Mouse (Mus musculus): ENCODE measurements around the gene Slc2a5. TPM values are rescaled to one million over a fixed set of nuclear protein-coding genes. Genes with fewer than 3 reads are reported as not detected.

The Slc2a5 gene
- polyA plus RNA-seq, 1 experiment from 2014 or later: 0.21 TPM

DNA sequence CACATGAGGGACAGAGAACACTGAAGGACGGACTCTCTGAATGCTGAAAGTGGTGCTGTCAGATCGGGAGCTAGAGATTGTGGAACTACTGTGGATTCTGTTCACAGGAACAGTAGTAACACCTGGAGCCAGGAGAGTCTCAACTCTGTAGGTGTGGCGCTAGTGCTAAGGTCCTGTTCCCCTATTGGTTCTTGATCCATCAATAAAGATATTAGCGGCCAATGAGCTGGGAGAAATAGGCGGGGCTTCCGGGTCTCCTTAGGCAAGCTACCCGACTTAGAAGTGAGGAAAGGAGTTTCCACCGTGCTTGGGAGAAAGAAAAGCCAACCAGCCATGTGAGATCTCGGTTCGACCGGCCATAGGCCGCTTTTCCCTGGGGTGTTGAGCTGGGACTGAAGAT, 25.2 kb downstream of the Slc2a5 start:
- Histone ChIP-seq H3K36me3 (ENCODE audit: control insufficient read depth, insufficient read depth) (no peaks in the 10 kb centered on the region), H3K9ac (ENCODE audit: low read depth, low read length) (no peak overlapping the region), H3K27ac (ENCODE audit: low read length) (no peak overlapping the region), H3K9me3 (replicated peaks; ENCODE audit: control insufficient read depth, low read length) (no peaks in the 10 kb centered on the region), H3K4me3 (ENCODE audit: low read depth, low read length) (no peak overlapping the region), H3K27me3 (ENCODE audit: control insufficient read depth, insufficient read depth, low read depth, low read length) (no peaks in the 10 kb centered on the region), H3K4me2 (ENCODE audit: low read depth, low read length) (no peak overlapping the region), H3K4me1 (ENCODE audit: control insufficient read depth, low read depth, low read length) (no peaks in the 10 kb centered on the region)
- WGBS (ENCODE audit: insufficient replicate concordance): 35% methylated on average over 12 of the region's 12 CpGs
- ATAC-seq (ENCODE audit: low read depth): no peak

DNA sequence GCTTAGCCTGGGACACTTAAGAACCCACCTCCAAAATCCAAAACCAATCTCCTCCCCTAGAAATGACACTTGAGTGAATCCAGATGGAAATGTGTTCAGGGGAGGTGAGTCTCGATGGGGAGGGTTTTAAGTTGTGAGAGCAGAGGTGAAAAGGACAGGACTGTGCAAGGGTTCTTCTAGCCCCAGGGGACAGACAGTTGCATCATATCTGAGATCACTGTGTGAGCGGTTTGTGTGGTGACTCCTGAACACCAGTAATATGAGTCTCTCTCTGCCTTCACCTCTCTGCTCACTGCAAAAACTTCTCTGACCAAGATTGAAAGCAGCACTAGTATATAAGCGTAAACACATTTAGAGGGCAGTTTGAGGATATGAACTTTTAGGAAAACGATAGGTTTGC, 27.2 kb downstream of the Slc2a5 start:
- Histone ChIP-seq H3K4me1 (ENCODE audit: control insufficient read depth, low read depth, low read length) (no peaks in the 10 kb centered on the region), H3K4me2 (ENCODE audit: low read depth, low read length) (no peak overlapping the region), H3K4me3 (ENCODE audit: low read depth, low read length) (no peak overlapping the region), H3K9me3 (replicated peaks; ENCODE audit: control insufficient read depth, low read length) (no peaks in the 10 kb centered on the region), H3K27ac (ENCODE audit: low read length) (no peak overlapping the region), H3K9ac (ENCODE audit: low read depth, low read length) (no peak overlapping the region), H3K36me3 (ENCODE audit: control insufficient read depth, insufficient read depth) (no peaks in the 10 kb centered on the region), H3K27me3 (ENCODE audit: control insufficient read depth, insufficient read depth, low read depth, low read length) (no peaks in the 10 kb centered on the region)
- ATAC-seq (ENCODE audit: low read depth): no peak
- 52% methylated on average over 4 of the region's 4 CpGs for WGBS (ENCODE audit: insufficient replicate concordance)

DNA sequence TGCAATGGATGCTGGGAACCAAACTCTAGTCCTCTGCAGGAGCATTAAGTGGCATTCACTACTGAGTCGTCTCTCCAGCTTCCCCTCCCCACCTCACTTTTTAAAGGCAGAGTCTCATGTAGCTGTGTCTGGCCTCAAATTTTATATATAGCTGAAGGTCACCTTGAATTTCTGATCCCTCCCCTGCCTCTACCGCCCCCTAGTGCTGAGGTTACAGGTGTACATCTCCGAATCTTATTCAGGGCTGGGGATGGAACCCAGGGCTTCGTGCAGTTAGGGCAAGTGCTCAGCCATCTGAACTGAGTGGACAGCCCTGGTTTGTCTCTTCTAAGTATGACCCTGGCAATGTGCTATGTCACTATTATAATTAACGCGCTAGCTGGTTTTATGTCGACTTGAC, 32.0 kb downstream of the Slc2a5 start:
- WGBS (ENCODE audit: insufficient replicate concordance): 57% methylated on average over 7 of the region's 7 CpGs
- H3K4me1 ChIP-seq (ENCODE audit: control insufficient read depth, low read depth, low read length): peaks cover 2% of the 10 kb centered on the region; the same call in 1 of the 2 replicates
- ATAC-seq (ENCODE audit: low read depth): no peak
- H3K27ac ChIP-seq (ENCODE audit: low read length): no peak overlapping the region
- H3K9me3 ChIP-seq (replicated peaks; ENCODE audit: control insufficient read depth, low read length): no peaks in the 10 kb centered on the region
- no peak overlapping the region for H3K4me2 ChIP-seq (ENCODE audit: low read depth, low read length)
- H3K4me3 ChIP-seq (ENCODE audit: low read depth, low read length): no peak overlapping the region
- no peak overlapping the region for H3K9ac ChIP-seq (ENCODE audit: low read depth, low read length)
- no peaks in the 10 kb centered on the region for H3K36me3 ChIP-seq (ENCODE audit: control insufficient read depth, insufficient read depth)
- no peaks in the 10 kb centered on the region for H3K27me3 ChIP-seq (ENCODE audit: control insufficient read depth, insufficient read depth, low read depth, low read length)

DNA sequence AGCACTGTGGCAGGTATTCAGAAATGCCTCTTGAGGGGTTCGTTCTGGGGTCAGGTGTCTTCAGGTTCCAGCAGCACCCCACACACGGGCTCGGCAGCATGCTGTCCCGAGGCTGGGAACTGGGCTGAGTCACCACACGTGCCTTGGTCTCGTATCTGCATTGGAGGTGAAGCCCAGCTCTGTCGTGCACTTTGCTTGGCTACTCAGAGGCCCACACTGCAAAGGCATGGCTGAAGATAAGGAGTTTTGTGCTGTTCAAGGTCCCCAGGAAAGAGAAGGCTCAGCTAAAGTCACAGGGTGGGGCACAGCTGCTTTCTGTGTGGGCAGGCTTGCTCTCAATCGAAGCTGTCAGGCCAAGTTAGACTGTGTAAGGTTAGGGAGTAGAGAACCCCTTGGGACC, 33.4 kb downstream of the Slc2a5 start:
- Histone ChIP-seq H3K4me1 (ENCODE audit: control insufficient read depth, low read depth, low read length) (peaks cover 2% of the 10 kb centered on the region; the same call in 1 of the 2 replicates), H3K9ac (ENCODE audit: low read depth, low read length) (no peak overlapping the region), H3K9me3 (replicated peaks; ENCODE audit: control insufficient read depth, low read length) (no peaks in the 10 kb centered on the region), H3K36me3 (ENCODE audit: control insufficient read depth, insufficient read depth) (no peaks in the 10 kb centered on the region), H3K27ac (ENCODE audit: low read length) (no peak overlapping the region), H3K4me3 (ENCODE audit: low read depth, low read length) (no peak overlapping the region), H3K4me2 (ENCODE audit: low read depth, low read length) (no peak overlapping the region), H3K27me3 (ENCODE audit: control insufficient read depth, insufficient read depth, low read depth, low read length) (no peaks in the 10 kb centered on the region)
- WGBS (ENCODE audit: insufficient replicate concordance): 35% methylated on average over 8 of the region's 8 CpGs
- peak; percentile 79 for ATAC-seq (ENCODE audit: low read depth)

DNA sequence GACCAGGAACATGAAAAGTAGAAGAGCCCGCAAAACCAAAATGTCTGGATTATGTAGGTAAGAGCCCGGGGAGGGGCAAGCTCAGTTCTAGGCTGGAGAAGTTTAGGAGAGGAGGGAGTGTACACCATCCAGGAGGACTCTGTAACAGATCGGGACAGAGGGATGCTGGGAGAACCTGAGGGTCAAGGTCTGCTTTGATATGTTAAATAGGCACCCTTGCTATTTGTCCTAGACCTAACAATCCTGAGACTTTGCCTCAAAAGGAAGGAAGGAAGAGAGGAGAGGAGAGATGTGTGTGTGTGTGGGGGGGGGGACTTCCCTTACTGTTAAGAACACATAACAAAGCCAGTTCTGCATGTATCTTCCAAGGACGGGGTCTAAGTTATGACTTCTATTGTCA, 36.2 kb downstream of the Slc2a5 start:
- Histone ChIP-seq H3K27ac (ENCODE audit: low read length) (no peak overlapping the region), H3K4me3 (ENCODE audit: low read depth, low read length) (no peak overlapping the region), H3K4me2 (ENCODE audit: low read depth, low read length) (no peak overlapping the region), H3K27me3 (ENCODE audit: control insufficient read depth, insufficient read depth, low read depth, low read length) (no peaks in the 10 kb centered on the region), H3K36me3 (ENCODE audit: control insufficient read depth, insufficient read depth) (no peaks in the 10 kb centered on the region), H3K9me3 (replicated peaks; ENCODE audit: control insufficient read depth, low read length) (no peaks in the 10 kb centered on the region), H3K4me1 (ENCODE audit: control insufficient read depth, low read depth, low read length) (peaks cover 2% of the 10 kb centered on the region; the same call in 1 of the 2 replicates), H3K9ac (ENCODE audit: low read depth, low read length) (no peak overlapping the region)
- WGBS (ENCODE audit: insufficient replicate concordance): 68% methylated on average over 4 of the region's 4 CpGs
- no peak for ATAC-seq (ENCODE audit: low read depth)

DNA sequence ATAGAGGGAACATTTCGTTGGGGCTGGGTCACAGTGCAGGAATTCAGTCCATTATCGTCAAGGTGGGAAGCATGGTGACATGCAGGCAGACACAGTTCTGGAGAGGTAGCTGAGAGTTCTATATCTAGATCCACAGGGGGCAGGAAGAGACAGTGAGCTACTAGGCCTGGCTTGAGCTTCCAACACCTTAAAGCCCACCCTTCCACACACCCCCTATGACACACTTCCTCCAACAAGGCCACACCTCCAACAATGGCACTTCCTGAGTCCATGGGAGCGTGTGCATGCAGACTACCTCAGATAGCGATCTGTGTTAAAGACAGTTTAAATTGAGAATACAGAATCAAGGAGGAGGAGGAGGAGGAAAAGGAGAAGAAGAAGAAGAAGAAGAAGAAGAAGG, 36.6 kb downstream of the Slc2a5 start:
- 43% methylated on average over 4 of the region's 4 CpGs for WGBS (ENCODE audit: insufficient replicate concordance)
- H3K4me3 ChIP-seq (ENCODE audit: low read depth, low read length): no peak overlapping the region
- ATAC-seq (ENCODE audit: low read depth): no peak

DNA sequence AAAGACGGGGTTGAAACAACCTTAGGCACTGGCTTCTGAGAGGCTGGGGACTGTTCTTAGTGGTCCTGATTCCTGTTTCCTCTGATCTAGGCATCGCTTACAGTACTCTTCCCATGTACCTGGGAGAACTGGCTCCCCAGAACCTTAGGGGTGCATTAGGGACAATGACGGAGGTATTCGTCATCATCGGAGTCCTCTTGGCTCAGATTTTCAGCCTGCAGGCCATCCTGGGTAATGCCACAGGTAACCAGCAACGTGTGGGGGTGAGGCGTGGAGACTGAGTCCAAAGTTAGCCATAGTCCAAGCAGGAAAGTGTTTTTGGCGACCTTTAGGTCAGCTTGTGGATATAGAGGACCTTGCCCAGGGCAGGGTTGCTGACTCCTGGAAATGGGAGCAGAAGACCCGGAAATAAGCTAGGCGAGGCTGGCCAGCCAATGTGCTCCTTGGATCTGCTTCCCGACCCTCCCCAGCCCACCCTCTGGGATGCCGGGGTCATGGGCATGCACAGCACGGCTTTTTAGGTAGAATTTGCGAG, 38.3 kb downstream of the Slc2a5 start:
- no peaks in the 10 kb centered on the region for H3K36me3 ChIP-seq (ENCODE audit: control insufficient read depth, insufficient read depth)
- no peak overlapping the region for H3K27ac ChIP-seq (ENCODE audit: low read length)
- no peak overlapping the region for H3K4me2 ChIP-seq (ENCODE audit: low read depth, low read length)
- no peaks in the 10 kb centered on the region; the same call in 1 of the 2 replicates for H3K4me1 ChIP-seq (ENCODE audit: control insufficient read depth, low read depth, low read length)
- H3K9ac ChIP-seq (ENCODE audit: low read depth, low read length): no peak overlapping the region
- no peak overlapping the region for H3K4me3 ChIP-seq (ENCODE audit: low read depth, low read length)
- 54% methylated on average over 14 of the region's 14 CpGs for WGBS (ENCODE audit: insufficient replicate concordance)
- no peaks in the 10 kb centered on the region for H3K9me3 ChIP-seq (replicated peaks; ENCODE audit: control insufficient read depth, low read length)
- peak; percentile 23; the same call in 1 of the 2 replicates for ATAC-seq (ENCODE audit: low read depth)
- H3K27me3 ChIP-seq (ENCODE audit: control insufficient read depth, insufficient read depth, low read depth, low read length): no peaks in the 10 kb centered on the region

More for the DNA sequence above, 36.6 kb downstream of the Slc2a5 start:
- Histone ChIP-seq H3K36me3 (ENCODE audit: control insufficient read depth, insufficient read depth) (no peaks in the 10 kb centered on the region), H3K9me3 (replicated peaks; ENCODE audit: control insufficient read depth, low read length) (no peaks in the 10 kb centered on the region), H3K4me1 (ENCODE audit: control insufficient read depth, low read depth, low read length) (peaks cover 2% of the 10 kb centered on the region; the same call in 1 of the 2 replicates), H3K27me3 (ENCODE audit: control insufficient read depth, insufficient read depth, low read depth, low read length) (no peaks in the 10 kb centered on the region), H3K9ac (ENCODE audit: low read depth, low read length) (no peak overlapping the region), H3K27ac (ENCODE audit: low read length) (no peak overlapping the region), H3K4me2 (ENCODE audit: low read depth, low read length) (no peak overlapping the region)

DNA sequence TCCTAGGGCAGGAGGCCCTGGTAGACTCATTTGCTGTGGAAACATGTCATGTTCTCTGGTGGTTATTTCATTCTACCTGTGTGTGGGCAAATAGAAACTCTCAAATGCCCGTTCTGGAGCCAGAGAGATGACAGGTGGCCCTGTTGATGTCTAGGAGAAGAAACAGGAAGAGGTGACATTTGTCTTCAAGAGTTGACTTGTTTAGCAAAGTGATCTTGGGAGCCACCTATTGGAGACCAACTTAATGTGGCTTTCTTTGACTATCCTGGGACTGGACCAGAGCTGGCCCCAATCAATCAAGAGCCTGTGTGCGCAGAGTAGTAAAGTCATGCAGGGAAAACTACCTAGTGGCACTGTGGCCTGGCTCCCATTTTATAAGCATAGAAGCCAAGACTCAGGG, 40.4 kb downstream of the Slc2a5 start:
- Histone ChIP-seq H3K4me3 (ENCODE audit: low read depth, low read length) (no peak overlapping the region), H3K27ac (ENCODE audit: low read length) (no peak overlapping the region), H3K36me3 (ENCODE audit: control insufficient read depth, insufficient read depth) (no peaks in the 10 kb centered on the region), H3K9ac (ENCODE audit: low read depth, low read length) (no peak overlapping the region), H3K9me3 (replicated peaks; ENCODE audit: control insufficient read depth, low read length) (no peaks in the 10 kb centered on the region), H3K4me2 (ENCODE audit: low read depth, low read length) (no peak overlapping the region), H3K27me3 (ENCODE audit: control insufficient read depth, insufficient read depth, low read depth, low read length) (no peaks in the 10 kb centered on the region), H3K4me1 (ENCODE audit: control insufficient read depth, low read depth, low read length) (no peaks in the 10 kb centered on the region)
- no peak for ATAC-seq (ENCODE audit: low read depth)
- whole genome bisulfite sequencing (ENCODE audit: insufficient replicate concordance): 53% methylated on average over 2 of the region's 2 CpGs

DNA sequence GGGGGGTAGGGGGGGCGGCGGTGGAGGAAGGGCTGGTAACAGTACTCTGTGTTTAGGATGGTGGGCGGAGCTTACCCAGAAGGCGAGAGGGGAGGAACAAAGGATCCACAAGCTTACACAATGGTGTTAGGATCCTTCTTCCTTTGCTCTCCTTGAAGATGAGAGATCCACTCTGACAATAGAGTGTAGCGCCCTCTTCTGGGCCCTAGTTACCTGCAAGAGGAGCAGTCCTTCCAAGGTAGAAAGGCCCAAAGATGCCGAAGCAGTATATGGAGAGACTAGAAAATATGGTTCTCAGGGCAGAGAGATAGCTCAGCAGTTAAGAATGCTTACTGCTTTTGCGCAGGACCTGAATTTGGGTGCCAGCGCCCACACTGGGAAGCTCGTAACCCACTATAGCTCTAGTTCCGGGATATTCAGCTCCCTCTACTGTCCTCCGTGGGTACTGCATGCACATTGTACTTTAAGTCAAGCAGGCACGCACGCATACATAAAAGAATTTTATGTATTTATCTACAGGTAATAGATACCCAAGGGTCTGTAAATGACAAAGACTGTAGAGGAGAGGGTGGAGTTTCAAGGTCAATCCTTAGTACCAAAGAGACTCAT, 43.6 kb downstream of the Slc2a5 start:
- Histone ChIP-seq H3K4me1 (ENCODE audit: control insufficient read depth, low read depth, low read length) (no peaks in the 10 kb centered on the region), H3K27ac (ENCODE audit: low read length) (no peak overlapping the region), H3K27me3 (ENCODE audit: control insufficient read depth, insufficient read depth, low read depth, low read length) (no peaks in the 10 kb centered on the region), H3K36me3 (ENCODE audit: control insufficient read depth, insufficient read depth) (no peaks in the 10 kb centered on the region), H3K4me3 (ENCODE audit: low read depth, low read length) (no peak overlapping the region), H3K9ac (ENCODE audit: low read depth, low read length) (no peak overlapping the region), H3K9me3 (replicated peaks; ENCODE audit: control insufficient read depth, low read length) (no peaks in the 10 kb centered on the region), H3K4me2 (ENCODE audit: low read depth, low read length) (no peak overlapping the region)
- no peak for ATAC-seq (ENCODE audit: low read depth)
- WGBS (ENCODE audit: insufficient replicate concordance): 64% methylated on average over 13 of the region's 13 CpGs

Measured in liver, embryonic 16.5 days (tissue).